Mouse (Mus musculus) kidney, embryonic 14.5 days (tissue): ENCODE measurements around the gene Slfn9. TPM values are rescaled to one million over a fixed set of nuclear protein-coding genes. Genes with fewer than 3 reads are reported as not detected.
"Not testable (repeated sequence)": the region's sequence is repeated elsewhere in the genome, so short reads cannot be mapped to it uniquely, and the experiment has no call there.

Experiments used
- ATAC-seq: fragments of 200-750 bp; cut with Nextera tagmentation; 2 replicates; pipeline ENCODE4 v1.8.0; 2017; ENCODE audit warnings: moderate number of reproducible peaks, mild to moderate bottlenecking, moderate TSS enrichment, moderate library complexity; ENCODE audit not compliant: low FRiP score, low TSS enrichment
- H3K27ac ChIP-seq: fragments of 300-500 bp; sonication (generic); 2 replicates; pipeline ENCODE4 v1.5.1; 2014; ENCODE audit warnings: low read depth, mild to moderate bottlenecking, low read length, moderate library complexity, mixed read lengths
- H3K27me3 ChIP-seq: fragments of 300-500 bp; sonication (generic); 2 replicates; pipeline ENCODE4 v1.6.1; 2014; ENCODE audit warnings: mild to moderate bottlenecking, low read length; ENCODE audit not compliant: control insufficient read depth, insufficient read depth
- H3K36me3 ChIP-seq: fragments of 300-500 bp; sonication (generic); 2 replicates; pipeline ENCODE4 v1.6.1; 2014; ENCODE audit warnings: low read length, mixed read lengths; ENCODE audit not compliant: control insufficient read depth, insufficient read depth
- H3K4me1 ChIP-seq: fragments of 300-500 bp; sonication (generic); 2 replicates; pipeline ENCODE4 v1.6.1; 2014; ENCODE audit warnings: low read length, mixed read lengths; ENCODE audit not compliant: control insufficient read depth, insufficient read depth
- H3K4me2 ChIP-seq: fragments of 300-500 bp; sonication (generic); replicated peaks from 2 replicates; pipeline ENCODE4 v1.6.1; 2014; ENCODE audit warnings: low read depth, mild to moderate bottlenecking, low read length
- H3K4me3 ChIP-seq: fragments of 300-500 bp; sonication (generic); 2 replicates; pipeline ENCODE4 v1.5.1; 2014; ENCODE audit warnings: mild to moderate bottlenecking, low read length
- H3K9ac ChIP-seq: fragments of 300-500 bp; sonication (generic); 2 replicates; pipeline ENCODE4 v1.6.1; 2014; ENCODE audit warnings: low read depth, mild to moderate bottlenecking, low read length, moderate library complexity
- H3K9me3 ChIP-seq: fragments of 300-500 bp; sonication (generic); 2 replicates; pipeline ENCODE4 v1.6.1; 2016; ENCODE audit warnings: low read length; ENCODE audit not compliant: control insufficient read depth
- WGBS: fragments of 180-500 bp; shearing (Covaris S2); extraction: QIAGEN DNeasy Blood & Tissue Kit; methylation state at CpG from one replicate; pipeline ENCODE4 v1.1.7; 2014; 5-methylcytosine and 5-hydroxymethylcytosine counted together
- polyA plus RNA-seq: library from polyadenylated mRNA; unstranded; fragments of >200 nt; fragmentation: Nextera tagmentation; extraction: Ambion mirVana; gene quantifications from 2 replicates; pipeline ENCODE4 v1.2.1, GENCODE M21; 2014

Gene Slfn9
- polyA plus RNA-seq, 1 experiment from 2014 or later: 18.6 TPM

- Histone ChIP-seq H3K4me2 (peak within 1 kb of the TSS; percentile 31), H3K9me3 (no peaks in the 10 kb centered on the region), H3K4me3 (peak within 1 kb of the TSS; percentile 18), H3K4me1 (no peaks in the 10 kb centered on the region), H3K27ac (no peak within 1 kb of the TSS; the same call in 1 of the 2 replicates), H3K27me3 (peaks cover 21% of the 10 kb centered on the region), H3K36me3 (no peaks in the 10 kb centered on the region), H3K9ac (no peak within 1 kb of the TSS)
- 7% methylated on average over 10 of the region's 10 CpGs for WGBS
- peak; percentile 66 for ATAC-seq
Observed at GRCm38 (mm10) chr11:82950736-82951481, 40.7 kb downstream of the Slfn9 start, which contains the start of gene Slfn5. Gene Slfn5, plus strand, starts transcription at chr11:82951349.

- WGBS: 73% methylated on average over 9 of the region's 9 CpGs
- peaks cover 21% of the 10 kb centered on the region for H3K27me3 ChIP-seq
- no peak overlapping the region for H3K4me2 ChIP-seq
- no peak overlapping the region for H3K27ac ChIP-seq
- no peak overlapping the region for H3K4me3 ChIP-seq
- H3K4me1 ChIP-seq: no peaks in the 10 kb centered on the region
- no peaks in the 10 kb centered on the region for H3K9me3 ChIP-seq
- no peak for ATAC-seq
- H3K9ac ChIP-seq: no peak overlapping the region
- H3K36me3 ChIP-seq: no peaks in the 10 kb centered on the region
Observed at GRCm38 (mm10) chr11:82949036-82949435, 42.6 kb downstream of the Slfn9 start.

GRCm38 (mm10) chr11:82947457-82947856 lies 44.2 kb downstream of the Slfn9 start:
- ATAC-seq: no peak

GRCm38 (mm10) chr11:82945636-82946035 lies 46.0 kb downstream of the Slfn9 start:
- Histone ChIP-seq H3K36me3 (no peaks in the 10 kb centered on the region), H3K9ac (no peak overlapping the region), H3K4me2 (no peak overlapping the region), H3K4me1 (no peaks in the 10 kb centered on the region), H3K27me3 (peaks cover 4% of the 10 kb centered on the region), H3K27ac (no peak overlapping the region), H3K9me3 (no peaks in the 10 kb centered on the region), H3K4me3 (no peak overlapping the region)
- no peak for ATAC-seq
- 71% methylated on average over 2 of the region's 2 CpGs for WGBS

More at GRCm38 (mm10) chr11:82947457-82947856, 44.2 kb downstream of the Slfn9 start:
- H3K4me3 ChIP-seq: no peak overlapping the region
- peaks cover 15% of the 10 kb centered on the region for H3K27me3 ChIP-seq
- no peak overlapping the region for H3K4me2 ChIP-seq
- no peaks in the 10 kb centered on the region for H3K4me1 ChIP-seq
- H3K9ac ChIP-seq: no peak overlapping the region
- H3K36me3 ChIP-seq: no peaks in the 10 kb centered on the region
- no peak overlapping the region for H3K27ac ChIP-seq
- no peaks in the 10 kb centered on the region for H3K9me3 ChIP-seq
- WGBS: 43% methylated on average over 4 of the region's 4 CpGs

- Histone ChIP-seq H3K27me3 (peaks cover under 1% of the 10 kb centered on the region), H3K4me2 (no peak overlapping the region), H3K4me3 (no peak overlapping the region), H3K27ac (no peak overlapping the region), H3K4me1 (no peaks in the 10 kb centered on the region), H3K36me3 (no peaks in the 10 kb centered on the region), H3K9ac (no peak overlapping the region), H3K9me3 (no peaks in the 10 kb centered on the region)
- ATAC-seq: no peak
- 57% methylated on average over 6 of the region's 6 CpGs for WGBS
Observed at GRCm38 (mm10) chr11:82943336-82943735, 48.3 kb downstream of the Slfn9 start.

- no peak for ATAC-seq
- Histone ChIP-seq H3K4me2 (peak overlapping the region; percentile 87), H3K27me3 (peaks cover 62% of the 10 kb centered on the region), H3K4me3 (peak overlapping the region; percentile 51), H3K36me3 (no peaks in the 10 kb centered on the region), H3K27ac (no peak overlapping the region), H3K9me3 (no peaks in the 10 kb centered on the region), H3K4me1 (0 out of 2 replicates have a peak, but pooled peaks cover 5% of the 10 kb centered on the region), H3K9ac (peak overlapping the region; percentile 47)
- WGBS: 3% methylated on average over 29 of the region's 29 CpGs
Observed at GRCm38 (mm10) chr11:82933186-82933585, 58.4 kb downstream of the Slfn9 start.

GRCm38 (mm10) chr11:82931671-82932450 lies 59.8 kb downstream of the Slfn9 start:
- not testable (repeated sequence) for H3K27ac ChIP-seq, ATAC-seq

GRCm38 (mm10) chr11:82931161-82931560 lies 60.5 kb downstream of the Slfn9 start:
- H3K4me1 ChIP-seq, H3K9me3 ChIP-seq, ATAC-seq, H3K27ac ChIP-seq, H3K36me3 ChIP-seq: not testable (repeated sequence)
- Histone ChIP-seq H3K9ac (peak overlapping the region; percentile 52; the same call in 1 of the 2 replicates), H3K4me3 (peak overlapping the region; percentile 51), H3K27me3 (peaks cover 47% of the 10 kb centered on the region), H3K4me2 (peak overlapping the region; percentile 87)
- WGBS: under 1% methylated on average over 59 of the region's 63 CpGs

More at GRCm38 (mm10) chr11:82931671-82932450, 59.8 kb downstream of the Slfn9 start:
- H3K9me3 ChIP-seq, H3K36me3 ChIP-seq, H3K4me1 ChIP-seq: not testable (repeated sequence)
- H3K9ac ChIP-seq: peak overlapping the region; percentile 52
- peak overlapping the region; percentile 87 for H3K4me2 ChIP-seq
- H3K4me3 ChIP-seq: peak overlapping the region; percentile 51
- peaks cover 51% of the 10 kb centered on the region for H3K27me3 ChIP-seq
- under 1% methylated on average over 80 of the region's 119 CpGs for WGBS
